Mouse (Mus musculus) olfactory bulb, adult 2 months (tissue): ENCODE measurements at regions not wholly inside any gene's neighbourhood (a gene's known extent, or its start where the extent isn't known, plus 50 kb on each side); places are given as distances from the start of the nearest gene placed in this dataset.

Experiments used
- CTCF ChIP-seq: fragments of 200-500 bp; IDR thresholded peaks from 2 replicates; pipeline ENCODE4 v1.5.1; 2012; ENCODE audit warnings: low read depth, mild to moderate bottlenecking, low read length, moderate library complexity; ENCODE audit not compliant: insufficient read depth
- POLR2A ChIP-seq: fragments of 200-500 bp; IDR thresholded peaks from 2 replicates; pipeline ENCODE4 v1.6.1; 2012; ENCODE audit warnings: mild to moderate bottlenecking, low read depth, low read length, moderate library complexity; ENCODE audit not compliant: insufficient read depth

- TF ChIP-seq CTCF, result no peak
- TF ChIP-seq POLR2A, result no peak
Observed at GRCm38 (mm10) chr6:31161445-31162340, 202.8 kb upstream of the Klf14 start.
